Mouse (Mus musculus): ENCODE data around the gene Jagn1.

The Jagn1 gene

GRCm38 (mm10) chr6:113434691-113435090, 7.7 kb upstream of the Jagn1 start:
- DNase-seq (ENCODE audit: low spot score in 2 of 2) = peak in 1 of 2 experiments; percentile 60

- DNase-seq (ENCODE audit: low spot score in 2 of 2) = peak in 1 of 2 experiments; percentile 44
These were observed 6.6 kb upstream of the Jagn1 start, which contains the start of gene Cidec for GRCm38 (mm10) chr6:113435664-113436205. Cidec (minus strand) TSS chr6:113435760.

- DNase-seq (ENCODE audit: low spot score in 2 of 2) = no peak
These were observed 5.2 kb upstream of the Jagn1 start for GRCm38 (mm10) chr6:113437135-113437534.

- peak in 1 of 2 experiments; percentile 46 for DNase-seq (ENCODE audit: low spot score in 2 of 2)
These were observed 3.5 kb upstream of the Jagn1 start for GRCm38 (mm10) chr6:113438721-113439430.

GRCm38 (mm10) chr6:113440686-113441085, 1.7 kb upstream of the Jagn1 start:
- DNase-seq (ENCODE audit: low spot score in 2 of 2) = peak in 1 of 2 experiments; percentile 34

GRCm38 (mm10) chr6:113441147-113441680, 1.2 kb upstream of the Jagn1 start:
- DNase-seq (ENCODE audit: low spot score in 2 of 2) = peak; percentile 69 to 76

- no peak for DNase-seq (ENCODE audit: low spot score in 2 of 2)
These were observed 305 bp upstream of the Jagn1 start for GRCm38 (mm10) chr6:113442087-113442441.

DNA sequence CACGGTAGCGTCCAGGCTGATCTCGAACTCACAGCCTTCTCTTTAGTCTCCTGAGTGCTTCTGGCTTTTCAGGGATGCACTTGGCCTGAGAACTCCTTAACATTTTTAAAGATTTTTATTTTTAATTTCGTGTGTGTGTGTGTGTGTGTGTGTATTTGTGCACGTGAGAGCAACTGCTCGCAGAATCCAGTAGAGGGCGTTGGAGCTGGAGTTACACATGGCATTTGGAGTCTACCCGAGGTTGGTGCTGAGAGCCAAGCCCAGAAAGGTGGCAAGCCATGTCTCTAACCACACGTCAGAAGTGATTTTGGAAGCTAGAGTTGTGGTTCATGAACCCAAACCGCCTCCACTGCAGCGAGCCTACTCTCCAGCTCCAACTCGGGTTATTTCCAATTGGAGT, 722 bp downstream of the Jagn1 start:
- no peak for DNase-seq (ENCODE audit: low spot score in 2 of 2)

GRCm38 (mm10) chr6:113444207-113444965, 2.0 kb downstream of the Jagn1 start:
- DNase-seq (ENCODE audit: low spot score in 2 of 2) = no peak

- DNase-seq (ENCODE audit: low spot score in 2 of 2) = no peak
These were observed 5.3 kb downstream of the Jagn1 start for GRCm38 (mm10) chr6:113447639-113448038.

DNA sequence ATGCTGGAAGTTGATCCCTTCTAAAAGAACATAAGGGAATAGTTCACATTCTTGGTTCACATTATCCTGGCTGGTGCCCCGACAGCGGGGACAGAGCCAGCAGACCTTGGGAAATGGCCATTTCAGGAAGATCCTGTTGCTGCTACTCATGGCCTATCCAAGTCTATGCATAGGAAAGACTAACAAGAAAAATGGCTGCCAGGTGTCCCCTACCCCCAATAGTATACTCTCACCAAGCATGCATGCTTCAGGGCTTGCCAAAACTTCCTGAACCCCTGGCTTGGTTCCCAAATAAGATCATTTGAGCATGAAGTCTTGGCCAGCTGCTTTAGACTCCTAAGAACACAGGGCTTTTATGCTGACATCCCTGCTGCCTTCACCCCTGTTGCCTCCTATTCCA, 9.5 kb downstream of the Jagn1 start:
- DNase-seq (ENCODE audit: low spot score in 2 of 2) = no peak

DNA sequence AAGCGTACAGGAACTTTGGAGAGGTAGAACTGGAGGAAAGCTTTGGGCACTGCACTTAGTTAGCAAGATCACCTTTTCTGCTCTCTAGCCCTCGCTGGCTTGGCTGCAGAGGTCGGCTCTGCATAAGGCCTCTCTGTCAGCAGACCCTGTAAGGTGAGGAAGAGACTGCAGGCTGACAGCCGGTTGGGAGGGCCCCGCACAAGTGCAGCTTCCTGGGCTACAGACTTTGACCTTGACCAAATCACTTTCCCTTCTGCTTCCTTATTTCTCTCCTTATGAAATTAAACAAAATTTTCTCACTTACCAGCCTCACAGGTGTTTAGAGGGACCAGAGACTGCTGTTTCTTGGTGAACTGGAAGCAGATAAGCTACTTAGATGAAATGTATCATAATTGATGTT, 12.6 kb downstream of the Jagn1 start:
- no peak for DNase-seq (ENCODE audit: low spot score in 2 of 2)

GRCm38 (mm10) chr6:113457952-113458534, 15.7 kb downstream of the Jagn1 start, which contains the start of gene Il17re:
Il17re (plus strand) TSS chr6:113458484.
- no peak for DNase-seq (ENCODE audit: low spot score in 2 of 2)

GRCm38 (mm10) chr6:113458635-113459034, 16.3 kb downstream of the Jagn1 start:
- peak; percentile 75 to 77 for DNase-seq (ENCODE audit: low spot score in 2 of 2)

DNA sequence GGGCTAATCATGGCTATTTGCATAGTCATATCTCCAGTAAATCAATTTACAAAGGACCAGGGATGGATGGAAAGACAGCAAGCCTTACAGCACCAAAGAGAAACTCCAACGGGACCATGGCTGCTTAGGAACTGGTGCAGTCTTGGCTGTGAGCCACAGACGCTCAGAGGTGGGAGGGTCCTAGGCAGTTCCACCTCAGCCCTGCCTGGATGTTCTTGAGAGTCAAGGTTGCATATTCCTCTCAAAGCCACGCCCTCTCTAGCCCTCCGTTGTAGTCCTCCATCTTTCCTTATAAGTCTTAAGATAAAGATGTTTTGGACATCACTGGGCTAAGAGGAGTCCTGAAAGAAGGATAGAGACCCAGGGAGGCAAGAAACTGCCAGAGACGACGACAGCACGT, 21.7 kb downstream of the Jagn1 start:
- DNase-seq (ENCODE audit: low spot score in 2 of 2) = no peak

- no peak for DNase-seq (ENCODE audit: low spot score in 2 of 2)
These were observed 23.2 kb downstream of the Jagn1 start for GRCm38 (mm10) chr6:113465602-113466001.

GRCm38 (mm10) chr6:113468512-113468911, 26.1 kb downstream of the Jagn1 start:
- DNase-seq (ENCODE audit: low spot score in 2 of 2) = no peak

DNA sequence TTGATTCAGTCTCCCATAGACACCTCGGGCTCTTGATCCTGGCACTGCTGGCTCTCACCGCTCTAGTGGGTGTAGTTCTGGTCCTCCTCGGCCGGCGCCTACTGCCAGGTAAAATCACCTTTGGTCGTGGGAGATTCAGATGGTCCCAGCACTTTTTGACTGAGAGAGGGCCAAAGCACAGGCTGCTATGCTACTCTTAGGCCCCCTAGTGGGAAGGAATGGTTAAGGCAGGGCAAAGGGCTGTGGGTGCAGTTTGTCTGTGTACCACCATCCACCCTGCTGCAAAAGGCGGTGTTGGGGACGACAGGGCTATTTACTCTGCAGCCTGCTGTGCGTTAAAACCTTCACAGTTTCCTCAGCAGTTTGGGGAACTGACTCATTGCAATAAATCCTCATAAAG, 26.7 kb downstream of the Jagn1 start:
- peak in 1 of 2 experiments; percentile 71 for DNase-seq (ENCODE audit: low spot score in 2 of 2)

- DNase-seq (ENCODE audit: low spot score in 2 of 2) = peak in 1 of 2 experiments; percentile 81
These were observed 27.1 kb downstream of the Jagn1 start for GRCm38 (mm10) chr6:113469432-113469831.

DNA sequence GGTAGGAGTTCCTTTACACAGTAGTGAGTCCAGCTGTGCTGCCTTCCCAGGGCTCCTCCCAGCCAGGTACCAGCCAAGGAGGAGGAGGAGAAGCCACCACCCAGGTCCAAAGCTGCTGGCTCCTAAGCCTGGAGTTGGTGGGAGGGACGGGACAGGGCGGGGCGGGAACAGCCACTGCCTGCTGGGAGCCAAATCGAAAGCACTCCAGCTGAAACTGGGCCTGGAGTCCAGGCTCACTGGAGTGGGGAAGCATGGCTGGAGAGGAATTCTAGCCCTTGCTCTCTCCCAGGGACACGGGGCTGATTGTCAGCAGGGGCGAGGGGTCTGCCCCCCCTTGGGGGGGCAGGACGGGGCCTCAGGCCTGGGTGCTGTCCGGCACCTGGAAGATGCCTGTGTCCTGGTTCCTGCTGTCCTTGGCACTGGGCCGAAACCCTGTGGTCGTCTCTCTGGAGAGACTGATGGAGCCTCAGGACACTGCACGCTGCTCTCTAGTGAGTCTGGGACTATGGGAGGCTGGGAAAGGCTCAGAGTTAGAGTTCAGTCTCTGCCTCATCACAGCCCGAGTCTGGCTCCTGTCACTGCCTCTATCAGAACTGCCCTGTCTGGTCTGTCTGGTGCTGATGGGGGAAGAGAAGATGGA, 29.0 kb downstream of the Jagn1 start, which contains the start of gene Il17rc:
Il17rc (plus strand) TSS at position 131 of the 640 bp plus-strand sequence.
- peak in 1 of 2 experiments; percentile 73 for DNase-seq (ENCODE audit: low spot score in 2 of 2)

- peak in 1 of 2 experiments; percentile 44 for DNase-seq (ENCODE audit: low spot score in 2 of 2)
These were observed 29.7 kb downstream of the Jagn1 start for GRCm38 (mm10) chr6:113472061-113472460.

Measured in urinary bladder, postnatal 36 days (tissue).